Mouse (Mus musculus) gonadal fat pad, adult 2 months (tissue): ENCODE data around the gene Dao. TPM values are rescaled to one million over a fixed set of nuclear protein-coding genes. Genes with fewer than 3 reads are reported as not detected.

ENCODE experiments used
- DNase-seq: peaks from one replicate; pipeline ENCODE4 v3.0.0-alpha.2; 2012; ENCODE audit warnings: low read depth
- polyA plus RNA-seq: library from polyadenylated mRNA; depleted of rRNA; stranded (reverse); fragments of >200 nt; gene quantifications from 2 replicates; pipeline ENCODE4 v1.2.3, GENCODE M21; 2012; rRNA removed

Dao gene
- polyA plus RNA-seq, 1 experiment: 13.0 TPM

DNA sequence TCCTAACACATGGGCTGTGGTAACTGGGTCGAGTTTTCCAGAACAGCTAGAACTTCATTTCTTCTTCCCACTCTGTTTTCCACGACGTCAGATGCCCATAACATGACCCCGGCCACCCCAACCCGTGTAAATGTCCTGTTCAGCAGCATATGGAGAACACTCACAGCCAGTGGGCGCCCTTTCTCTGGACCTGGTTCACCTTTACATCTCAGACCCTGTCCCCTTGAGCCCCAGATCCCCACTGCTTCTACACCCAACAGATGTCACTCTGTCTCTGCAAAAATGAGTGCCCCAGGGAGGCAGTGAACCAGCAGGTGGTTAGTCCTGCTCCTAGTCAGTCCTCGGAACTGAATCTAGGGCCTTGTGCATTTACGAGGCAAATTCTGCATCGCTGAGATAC lies 64.5 kb downstream of the Dao start:
- DNase-seq: no peak

DNA sequence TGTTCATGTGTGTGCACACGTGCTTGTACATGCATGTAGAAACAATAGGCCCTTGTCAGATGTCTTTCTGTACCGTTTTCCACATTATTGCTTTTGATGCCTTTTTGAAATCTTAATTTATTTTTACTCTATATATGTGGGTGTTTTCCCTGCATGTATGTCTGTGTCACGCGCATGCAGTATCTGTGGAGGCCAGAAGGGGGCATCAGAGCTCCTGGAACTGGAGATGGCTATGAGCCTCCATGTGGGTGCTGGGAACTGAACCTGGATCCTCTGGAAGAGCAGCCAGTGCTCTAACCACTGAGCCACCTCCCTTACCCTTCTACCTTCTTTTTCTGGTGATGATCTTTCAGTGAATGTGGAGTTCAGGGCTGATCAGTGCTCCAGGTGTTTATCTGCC lies 67.4 kb downstream of the Dao start:
- no peak for DNase-seq

DNA sequence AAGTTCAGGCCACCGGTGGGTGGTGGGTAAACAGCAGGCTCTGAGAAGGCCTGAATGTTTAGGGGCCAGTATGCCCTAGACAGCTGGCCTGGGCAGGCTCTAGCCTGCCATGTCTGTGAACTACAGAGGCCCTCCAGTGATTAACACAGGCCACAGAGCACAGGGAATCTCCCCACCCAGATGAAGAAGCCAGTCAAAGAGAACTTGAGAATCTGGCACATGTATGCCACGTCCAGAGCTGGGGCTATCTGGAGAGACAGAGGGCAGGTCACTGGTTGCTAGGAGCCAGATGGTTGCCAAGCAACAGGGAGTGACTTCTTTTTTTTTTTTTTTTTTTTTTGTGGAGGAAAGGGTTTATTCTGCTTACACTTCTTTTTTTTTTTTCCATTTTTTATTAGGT lies 68.8 kb downstream of the Dao start:
- no peak for DNase-seq

Other genes with a start within 250 kb of the Dao start
- 15.4 and 19.2 TPM in 2 replicates for gene Sart3, start 231.2 kb upstream of the Dao start, polyA plus RNA-seq
- gene Iscu, start 231.0 kb upstream of the Dao start, polyA plus RNA-seq: 139 and 177 TPM in 2 replicates
- 16.5 and 18.7 TPM in 2 replicates for gene Tmem119, start 203.2 kb upstream of the Dao start, polyA plus RNA-seq
- 20.9 and 22.3 TPM in 2 replicates for gene Selplg, start 171.1 kb upstream of the Dao start, polyA plus RNA-seq
- gene Coro1c, start 94.9 kb upstream of the Dao start, polyA plus RNA-seq: 45.0 and 51.0 TPM in 2 replicates
- gene Ssh1, start 9.8 kb upstream of the Dao start, polyA plus RNA-seq: 11.9 and 14.0 TPM in 2 replicates
- gene Usp30, start 61.8 kb downstream of the Dao start, polyA plus RNA-seq: 32.8 and 35.0 TPM in 2 replicates
- 0.15 TPM in 2 replicates for gene Svop, start 87.9 kb downstream of the Dao start, polyA plus RNA-seq
- gene Alkbh2, start 124.5 kb downstream of the Dao start, polyA plus RNA-seq: 18.1 and 19.6 TPM in 2 replicates
- 5.8 and 6.1 TPM in 2 replicates for gene Ung, start 126.7 kb downstream of the Dao start, polyA plus RNA-seq
- 15.1 and 18.5 TPM in 2 replicates for gene Acacb, start 142.8 kb downstream of the Dao start, polyA plus RNA-seq